Mouse (Mus musculus) CH12.LX (cell line): Measurements from ENCODE around the gene Tfpt. TPM values are rescaled to one million over a fixed set of nuclear protein-coding genes. Genes with fewer than 3 reads are reported as not detected.

ENCODE experiments used
- DNase-seq: peaks from one replicate; pipeline ENCODE4 v3.0.0-alpha.2; 2013; ENCODE audit errors: extremely low read depth
- H3K27ac ChIP-seq: 2 replicates; pipeline ENCODE4 v1.5.1; 2012; ENCODE audit warnings: low read depth, mild to moderate bottlenecking, control low read depth, moderate library complexity; ENCODE audit not compliant: insufficient read depth
- H3K27me3 ChIP-seq: replicated peaks from 2 replicates; pipeline ENCODE3; 2012; ENCODE audit warnings: inconsistent platforms
- H3K36me3 ChIP-seq, 2 experiments: replicated peaks in 1 of 2; 2 replicates each; pipeline versions ENCODE3 to v1.6.1; 2012; ENCODE audit warnings: inconsistent platforms in 1 of 2, low read length in 1 of 2, mild to moderate bottlenecking in 1 of 2, mixed read lengths in 1 of 2, moderate library complexity in 1 of 2; ENCODE audit not compliant: control insufficient read depth in 1 of 2, insufficient read depth in 1 of 2
- H3K4me1 ChIP-seq, 2 experiments: 2 replicates each; pipeline ENCODE4 v1.6.1; 2012; ENCODE audit warnings: inconsistent platforms in 1 of 2, moderate library complexity in 1 of 2; ENCODE audit not compliant: insufficient read depth in 2 of 2, control insufficient read depth in 1 of 2
- H3K4me2 ChIP-seq: 2 replicates; pipeline ENCODE4 v1.6.1; 2012; ENCODE audit warnings: low read depth, mild to moderate bottlenecking, control low read depth; ENCODE audit not compliant: poor library complexity, insufficient read depth, severe bottlenecking
- H3K4me3 ChIP-seq, 3 experiments: fragments of 150-350 bp in 1 of 3; sonication (generic) in 1 of 3; replicated peaks in 1 of 3; 2 replicates each; pipeline versions ENCODE3 to v1.5.1; 2011 to 2012; ENCODE audit warnings: low read depth in 2 of 3, low read length in 2 of 3, mild to moderate bottlenecking in 2 of 3, moderate library complexity in 2 of 3, control low read depth in 1 of 3, improper control_type of control experiment in 1 of 3, inconsistent platforms in 1 of 3, mixed read lengths in 1 of 3; ENCODE audit not compliant: poor library complexity in 1 of 3
- H3K79me2 ChIP-seq: replicated peaks from 2 replicates; pipeline ENCODE4 v1.6.1; 2012; ENCODE audit warnings: mild to moderate bottlenecking, moderate library complexity; ENCODE audit not compliant: control insufficient read depth, poor library complexity, insufficient read depth, severe bottlenecking; ENCODE audit errors: extremely low read depth
- H3K9ac ChIP-seq: 2 replicates; pipeline ENCODE4 v1.6.1; 2012; ENCODE audit warnings: low read depth, mild to moderate bottlenecking, control low read depth, moderate library complexity; ENCODE audit not compliant: insufficient read depth
- H3K9me3 ChIP-seq: replicated peaks from 2 replicates; pipeline ENCODE3; 2012; ENCODE audit warnings: low read length, inconsistent platforms, mixed read lengths
- BHLHE40 ChIP-seq: IDR thresholded peaks from 2 replicates; pipeline ENCODE4 v1.6.1; 2011; ENCODE audit warnings: mild to moderate bottlenecking, low read depth, low read length, improper control_type of control experiment
- CHD1 ChIP-seq: IDR thresholded peaks from 2 replicates; pipeline ENCODE4 v1.6.1; 2012; ENCODE audit warnings: low read depth, low read length, improper control_type of control experiment, inconsistent platforms
- CTCF ChIP-seq, 2 experiments: IDR thresholded peaks in 1 of 2; conservative IDR thresholded peaks in 1 of 2; 2 replicates each; pipeline ENCODE4 v1.5.1; 2011 to 2012; ENCODE audit warnings: low read depth in 2 of 2, low read length in 2 of 2, improper control_type of control experiment in 1 of 2, inconsistent platforms in 1 of 2, mild to moderate bottlenecking in 1 of 2, moderate library complexity in 1 of 2
- E2F4 ChIP-seq: IDR thresholded peaks from 2 replicates; pipeline ENCODE4 v1.6.1; 2011; ENCODE audit warnings: low read depth, low read length, improper control_type of control experiment; ENCODE audit not compliant: insufficient replicate concordance
- ELF1 ChIP-seq: IDR thresholded peaks from 2 replicates; pipeline ENCODE4 v1.6.1; 2014; ENCODE audit warnings: low read depth, mild to moderate bottlenecking, inconsistent platforms, low read length, improper control_type of control experiment
- EP300 ChIP-seq: IDR thresholded peaks from 2 replicates; pipeline ENCODE4 v1.6.1; 2011; ENCODE audit warnings: low read length, improper control_type of control experiment
- ETS1 ChIP-seq: conservative IDR thresholded peaks from 2 replicates; pipeline ENCODE4 v1.6.1; 2012; ENCODE audit warnings: low read depth, mild to moderate bottlenecking, inconsistent platforms, low read length, improper control_type of control experiment, moderate library complexity
- GABPA ChIP-seq: IDR thresholded peaks from 2 replicates; pipeline ENCODE4 v1.6.1; 2012; ENCODE audit warnings: low read depth, low read length, improper control_type of control experiment, inconsistent platforms; ENCODE audit not compliant: insufficient replicate concordance
- HCFC1 ChIP-seq: IDR thresholded peaks from 2 replicates; pipeline ENCODE4 v1.6.1; 2012; ENCODE audit warnings: low read depth, mild to moderate bottlenecking, inconsistent platforms, low read length, improper control_type of control experiment
- IRF4 ChIP-seq: IDR thresholded peaks from 2 replicates; pipeline ENCODE4 v1.6.1; 2014; ENCODE audit warnings: low read depth, mild to moderate bottlenecking, inconsistent platforms, low read length, improper control_type of control experiment
- JUND ChIP-seq: conservative IDR thresholded peaks from 2 replicates; pipeline ENCODE4 v1.6.1; 2011; ENCODE audit warnings: low read depth, low read length, improper control_type of control experiment
- KAT2A ChIP-seq: IDR thresholded peaks from 2 replicates; pipeline ENCODE4 v1.6.1; 2012; ENCODE audit warnings: low read length, improper control_type of control experiment, inconsistent platforms; ENCODE audit not compliant: insufficient replicate concordance
- MAFK ChIP-seq: IDR thresholded peaks from 2 replicates; pipeline ENCODE4 v1.6.1; 2011; ENCODE audit warnings: low read length, improper control_type of control experiment; ENCODE audit not compliant: insufficient replicate concordance
- MAX ChIP-seq: IDR thresholded peaks from 2 replicates; pipeline ENCODE4 v1.6.1; 2011; ENCODE audit warnings: low read length, improper control_type of control experiment
- MAZ ChIP-seq: IDR thresholded peaks from 2 replicates; pipeline ENCODE4 v1.6.1; 2012; ENCODE audit warnings: low read depth, mild to moderate bottlenecking, inconsistent platforms, low read length, improper control_type of control experiment, moderate library complexity
- MEF2A ChIP-seq: IDR thresholded peaks from 2 replicates; pipeline ENCODE4 v1.6.1; 2014; ENCODE audit warnings: low read depth, mild to moderate bottlenecking, inconsistent platforms, low read length, improper control_type of control experiment, borderline replicate concordance
- MXI1 ChIP-seq: IDR thresholded peaks from 2 replicates; pipeline ENCODE4 v1.6.1; 2011; ENCODE audit warnings: mild to moderate bottlenecking, low read depth, low read length, improper control_type of control experiment
- POLR2A ChIP-seq: IDR thresholded peaks from 2 replicates; pipeline ENCODE4 v1.6.1; 2011; ENCODE audit warnings: low read depth, mild to moderate bottlenecking, improper control_type of control experiment, low read length
- RAD21 ChIP-seq: IDR thresholded peaks from 2 replicates; pipeline ENCODE4 v1.6.1; 2011; ENCODE audit warnings: low read depth, mild to moderate bottlenecking, low read length, improper control_type of control experiment, moderate library complexity
- RCOR1 ChIP-seq: conservative IDR thresholded peaks from 2 replicates; pipeline ENCODE4 v1.6.1; 2012; ENCODE audit warnings: low read depth, mild to moderate bottlenecking, inconsistent platforms, low read length, improper control_type of control experiment
- SIN3A ChIP-seq: IDR thresholded peaks from 2 replicates; pipeline ENCODE4 v1.6.1; 2012; ENCODE audit warnings: low read length, improper control_type of control experiment, inconsistent platforms
- TCF12 ChIP-seq: IDR thresholded peaks from 2 replicates; pipeline ENCODE4 v1.6.1; 2014; ENCODE audit warnings: low read depth, mild to moderate bottlenecking, inconsistent platforms, low read length, improper control_type of control experiment
- UBTF ChIP-seq: IDR thresholded peaks from 2 replicates; pipeline ENCODE4 v1.6.1; 2012; ENCODE audit warnings: low read depth, mild to moderate bottlenecking, inconsistent platforms, low read length, improper control_type of control experiment, moderate library complexity
- USF1 ChIP-seq: IDR thresholded peaks from 2 replicates; pipeline ENCODE4 v1.6.1; 2014; ENCODE audit warnings: low read depth, mild to moderate bottlenecking, inconsistent platforms, low read length, improper control_type of control experiment
- USF2 ChIP-seq: conservative IDR thresholded peaks from 2 replicates; pipeline ENCODE4 v1.6.1; 2011; ENCODE audit warnings: low read depth, low read length, improper control_type of control experiment
- ZC3H11A ChIP-seq: IDR thresholded peaks from 2 replicates; pipeline ENCODE4 v1.6.1; 2012; ENCODE audit warnings: low read depth, mild to moderate bottlenecking, inconsistent platforms, low read length, improper control_type of control experiment
- ZKSCAN1 ChIP-seq: IDR thresholded peaks from 2 replicates; pipeline ENCODE4 v1.6.1; 2012; ENCODE audit warnings: low read depth, inconsistent platforms, low read length, improper control_type of control experiment, borderline replicate concordance
- ZNF384 ChIP-seq: IDR thresholded peaks from 2 replicates; pipeline ENCODE4 v1.6.1; 2012; ENCODE audit warnings: low read depth, low read length, improper control_type of control experiment, inconsistent platforms
- dilution Hi-C: fragments of 300-500 bp; cut with MboI; formaldehyde crosslinking; loops from 2 replicates; pipeline ENCODE4 v1.14.3; 2020; ENCODE audit warnings: low sequenced_read_pairs; ENCODE audit not compliant: extremely low pct_unique_long_range_greater_than_20kb, extremely low pct_ligation_motif_present
- in situ Hi-C: fragments of 300-500 bp; cut with MboI; formaldehyde crosslinking; loops from 3 replicates; pipeline ENCODE4 v1.14.3; 2019; ENCODE audit warnings: low sequenced_read_pairs, low pct_ligation_motif_present, low pct_unique_long_range_greater_than_20kb, mixed read lengths
- polyA plus RNA-seq: library from polyadenylated mRNA; unstranded; fragments of >175 nt; gene quantifications from 2 replicates; pipeline ENCODE4 v1.2.1, GENCODE M21; 2012; ENCODE audit warnings: low read depth; ENCODE audit not compliant: insufficient read length
- total RNA-seq, 2 experiments: library from RNA; depleted of rRNA; stranded (reverse); fragments of 300-350 nt in 1 of 2; fragments of >200 nt in 1 of 2; gene quantifications; 2 replicates each; pipeline ENCODE4 v1.2.3; 2012 to 2014

Tfpt gene
- total and polyA plus RNA-seq, 3 experiments: 15.9 to 38.6 (median 28.8) TPM

GRCm38 (mm10) chr7:3629030-3629429 lies 699 bp downstream of the Tfpt start:
- Histone ChIP-seq H3K9me3 (no peaks in the 10 kb centered on the region), H3K4me3 (peak overlapping the region; percentile 67 to 75 (median 69)), H3K4me2 (peak overlapping the region; percentile 84), H3K9ac (peak overlapping the region; percentile 96), H3K27ac (no peak overlapping the region)
- DNase-seq: no peak
- dilution Hi-C loops: no loop called here
- no peak for TF ChIP-seq TCF12
- no peak for TF ChIP-seq MAFK
- no peak for TF ChIP-seq CTCF (conservative IDR thresholded peaks at IDR 0.05 in 1 of 2, IDR thresholded peaks at IDR 0.05 in 1 of 2; ENCODE audit: low read depth in 2 of 2, low read length in 2 of 2)
- TF ChIP-seq HCFC1: no peak
- no peak for TF ChIP-seq CHD1
- no peak for TF ChIP-seq RAD21
- no peak for TF ChIP-seq MXI1
- no peak for TF ChIP-seq JUND
- TF ChIP-seq MEF2A: no peak
- no peak for TF ChIP-seq ZNF384
- TF ChIP-seq EP300: no peak
- no peak for TF ChIP-seq SIN3A
- no peak for TF ChIP-seq RCOR1
- TF ChIP-seq UBTF: no peak
- TF ChIP-seq MAX: no peak
- TF ChIP-seq, all 38 proteins: peak for 0
- in situ Hi-C loops: no loop called here
- H3K4me1 ChIP-seq: peaks cover 7 to 48% of the 10 kb centered on the region in 2 experiments
- peaks cover 35 to 73% of the 10 kb centered on the region in 2 experiments for H3K36me3 ChIP-seq
- peaks cover 37% of the 10 kb centered on the region for H3K79me2 ChIP-seq
- H3K27me3 ChIP-seq: no peaks in the 10 kb centered on the region

GRCm38 (mm10) chr7:3617242-3617995 lies 12.3 kb downstream of the Tfpt start, which contains the start of gene Ndufa3:
Gene Ndufa3, plus strand, starts transcription at chr7:3617373.
- H3K9me3 ChIP-seq: no peaks in the 10 kb centered on the region
- H3K27me3 ChIP-seq: no peaks in the 10 kb centered on the region
- peak within 1 kb of the TSS; percentile 98 for H3K4me2 ChIP-seq
- H3K79me2 ChIP-seq: no peaks in the 10 kb centered on the region
- H3K4me1 ChIP-seq: peaks cover 5 to 18% of the 10 kb centered on the region in 2 experiments
- peak within 1 kb of the TSS; percentile 46 for H3K9ac ChIP-seq
- dilution Hi-C loops: no loop called here
- H3K27ac ChIP-seq: peak within 1 kb of the TSS; percentile 70
- H3K36me3 ChIP-seq: peaks cover 20 to 36% of the 10 kb centered on the region in 2 experiments
- peak; percentile 96 for DNase-seq
- in situ Hi-C loops: no loop called here
- H3K4me3 ChIP-seq: peak within 1 kb of the TSS; percentile 69 to 86 (median 85)
- TF ChIP-seq RAD21 (no peak), CTCF (conservative IDR thresholded peaks at IDR 0.05 in 1 of 2, IDR thresholded peaks at IDR 0.05 in 1 of 2; ENCODE audit: low read depth in 2 of 2, low read length in 2 of 2) (no peak), SIN3A (no peak; the same call in none of the 2 replicates), EP300 (no peak), ZNF384 (no peak), USF2 (no peak), ELF1 (peak; percentile 68), HCFC1 (peak; percentile 97), GABPA (peak; percentile 38; the same call in 1 of the 2 replicates), ETS1 (no peak), MAFK (no peak), POLR2A (peak; percentile 79), MEF2A (no peak), JUND (no peak), E2F4 (0 out of 2 replicates have a peak, but pooled peaks have one; percentile 39), MAZ (no peak), USF1 (no peak), KAT2A (peak; percentile 95; the same call in 1 of the 2 replicates), ZKSCAN1 (no peak), ZC3H11A (no peak), TCF12 (peak; percentile 66; the same call in 1 of the 2 replicates), MAX (peak; percentile 13; the same call in 1 of the 2 replicates), MXI1 (no peak), BHLHE40 (0 out of 2 replicates have a peak, but pooled peaks have one; percentile 20), IRF4 (no peak)
